Mouse (Mus musculus): Measurements from ENCODE around the gene Coro7.

The Coro7 gene

DNA sequence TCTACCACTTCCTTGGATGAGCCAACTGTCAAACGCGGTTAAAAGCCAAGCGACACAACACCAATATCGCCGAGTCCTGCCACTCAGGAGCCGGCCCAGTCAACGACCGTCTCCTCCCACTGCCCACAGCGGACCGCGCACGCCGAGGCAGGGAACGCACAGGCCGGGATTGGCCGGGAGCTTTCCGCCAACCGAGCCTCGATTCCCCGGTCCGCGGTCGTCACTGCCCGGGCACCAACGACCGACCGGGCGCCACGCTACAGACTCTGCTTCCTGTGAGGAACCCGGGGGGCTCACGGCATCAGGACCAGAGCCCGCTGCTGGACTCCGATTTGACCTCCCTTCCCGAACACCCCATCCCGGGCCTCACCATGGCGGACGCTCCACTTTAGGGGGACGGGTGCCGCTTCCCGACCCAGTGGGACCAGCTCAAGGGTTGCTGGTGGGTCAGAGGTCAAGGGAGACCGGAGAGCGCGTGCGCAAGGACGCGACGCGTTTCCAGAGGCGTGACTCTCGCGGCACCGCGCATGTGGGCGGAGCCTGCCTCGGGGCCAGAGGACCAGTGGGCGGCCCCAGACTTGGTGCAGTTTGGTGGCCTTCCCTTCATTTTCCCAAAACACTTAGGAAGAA lies 55.0 kb downstream of the Coro7 start, which contains the start of gene Pam16:
Gene Pam16 (minus strand): TSS at position 508 of the 630 bp plus-strand sequence.
- POLR2A ChIA-PET, result interaction anchor here (0.6 to 34.6 kb wide), 78 partner anchors 7 to 535 kb away, joined by 3 to 632 read pairs (median 5); partner anchors contain the start of genes Tfap4 (in 4 of the 4), Coro7 (in 2 of the 4), Srl (in 2 of the 4) and Cdip1 (in 1 of the 4)
- CTCF ChIA-PET, result interaction anchor here (0.5 to 2.2 kb wide), 23 partner anchors 8 to 578 kb away, joined by 3 to 10 read pairs (median 4); partner anchors contain the start of genes Dnaja3 (in 1 of the 4), Tfap4 (in 1 of the 4) and Vasn (in 1 of the 4)

DNA sequence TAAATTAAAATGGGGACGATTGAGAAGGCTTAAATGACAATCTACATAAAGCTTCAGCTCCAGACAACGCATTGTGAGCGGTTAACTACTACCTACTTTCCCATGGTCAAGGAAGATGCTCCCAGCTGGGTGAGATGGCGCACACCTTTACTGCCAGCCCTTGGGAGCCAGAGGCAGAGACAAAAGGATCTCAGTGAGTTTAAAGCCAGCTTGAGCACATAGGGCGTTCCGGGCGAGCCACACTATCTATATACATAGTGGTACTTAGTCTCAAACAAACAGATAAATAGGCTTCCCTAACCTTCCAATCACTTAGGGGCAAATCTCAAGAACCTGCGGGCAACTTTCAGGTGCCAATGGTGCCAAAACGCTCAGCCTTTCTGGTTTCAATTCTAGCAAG lies 55.5 kb downstream of the Coro7 start:
- POLR2A ChIA-PET, result interaction anchor here (0.6 to 34.6 kb wide), 67 partner anchors 8 to 389 kb away, joined by 3 to 632 read pairs (median 6); partner anchors contain the start of genes Tfap4 (in 4 of the 4), Coro7 (in 2 of the 4), Srl (in 2 of the 4) and Cdip1 (in 1 of the 4)

GRCm38 (mm10) chr16:4616829-4617228 lies 62.7 kb downstream of the Coro7 start:
- POLR2A ChIA-PET, result interaction anchor here in 3 of 4 experiments (0.6 to 34.6 kb wide), 19 partner anchors 8 to 745 kb away, joined by 3 to 632 read pairs (median 7); partner anchors contain the start of genes Pam16 (in 3 of the 3), Tfap4 (in 2 of the 3) and Naa60 (in 1 of the 3)
- CTCF ChIA-PET, result interaction anchor here in 3 of 4 experiments (0.9 to 6.2 kb wide), 8 partner anchors 9 to 68 kb away, joined by 3 to 39 read pairs (median 4); no protein-coding TSS in a partner anchor

More for the DNA sequence above, 55.5 kb downstream of the Coro7 start:
- CTCF ChIA-PET, result interaction anchor here in 3 of 4 experiments (0.5 to 2.2 kb wide), 21 partner anchors 8 to 579 kb away, joined by 3 to 10 read pairs (median 4); partner anchors contain the start of genes Dnaja3 (in 1 of the 3), Tfap4 (in 1 of the 3) and Vasn (in 1 of the 3)

DNA sequence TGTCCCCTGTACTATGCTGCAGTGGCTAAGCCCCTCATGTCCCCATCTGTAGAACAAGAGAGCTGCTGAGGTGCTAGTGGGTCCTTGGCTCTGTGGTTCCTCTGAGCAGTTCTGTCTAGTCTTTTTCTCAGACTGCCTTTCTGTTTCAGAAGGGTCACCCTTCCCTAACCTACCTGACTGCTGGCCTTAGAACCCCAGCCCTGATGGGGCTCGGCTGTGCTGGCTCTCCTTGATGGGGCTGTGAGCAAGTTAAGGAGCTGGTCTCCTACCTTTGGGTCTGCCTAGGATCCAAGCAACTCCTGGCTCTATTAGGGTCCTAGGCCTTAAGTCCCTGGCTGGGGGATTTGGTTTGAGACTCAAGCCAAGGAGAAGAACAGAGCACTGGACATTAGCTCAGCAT lies 64.3 kb downstream of the Coro7 start:
- POLR2A ChIA-PET, result interaction anchor here in 3 of 4 experiments (0.7 to 34.6 kb wide), 23 partner anchors 7 to 719 kb away, joined by 3 to 632 read pairs (median 4); partner anchors contain the start of genes Pam16 (in 3 of the 3) and Tfap4 (in 2 of the 3)
- CTCF ChIA-PET, result interaction anchor here (0.5 to 6.2 kb wide), 11 partner anchors 8 to 129 kb away, joined by 3 to 39 read pairs (median 5); partner anchors contain the start of genes Srl (in 1 of the 4) and Tfap4 (in 1 of the 4)

- ChIA-PET POLR2A (interaction anchor here (0.6 to 34.6 kb wide), 17 partner anchors 7 to 266 kb away, joined by 3 to 632 read pairs (median 7); partner anchors contain the start of genes Pam16 (in 3 of the 4) and Tfap4 (in 2 of the 4)), CTCF (interaction anchor here (0.5 to 6.2 kb wide), 11 partner anchors 7 to 202 kb away, joined by 3 to 39 read pairs (median 4); partner anchors contain the start of gene Srl (in 1 of the 4))
Observed at GRCm38 (mm10) chr16:4614639-4615038, 64.9 kb downstream of the Coro7 start.

GRCm38 (mm10) chr16:4613736-4614135 lies 65.8 kb downstream of the Coro7 start:
- POLR2A ChIA-PET, result interaction anchor here in 2 of 4 experiments (1.1 to 34.6 kb wide), 7 partner anchors 10 to 71 kb away, joined by 3 to 632 read pairs (median 5); partner anchors contain the start of genes Pam16 (in 2 of the 2), Tfap4 (in 2 of the 2) and Srl (in 1 of the 2)
- CTCF ChIA-PET, result interaction anchor here (0.5 to 1.6 kb wide), 7 partner anchors 16 to 94 kb away, joined by 3 to 14 read pairs (median 4); partner anchors contain the start of gene Srl (in 1 of the 4)

DNA sequence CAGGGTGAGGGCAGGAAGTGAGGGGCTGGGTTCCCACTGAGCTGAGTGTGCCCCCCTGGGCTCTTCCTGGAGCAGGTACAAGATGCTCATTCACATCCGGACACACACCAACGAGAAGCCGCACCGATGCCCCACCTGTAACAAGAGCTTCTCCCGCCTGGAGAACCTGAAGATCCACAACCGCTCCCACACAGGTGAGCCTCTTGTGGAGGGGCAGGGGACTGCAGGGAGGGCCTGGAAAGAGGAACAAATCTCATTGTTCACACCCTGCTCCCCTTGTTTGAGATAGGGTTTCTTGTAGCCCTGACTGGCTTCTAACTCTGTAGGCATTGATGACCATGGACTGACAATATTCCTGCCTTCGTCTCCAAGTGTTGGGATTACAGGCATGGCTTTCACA lies 67.9 kb downstream of the Coro7 start:
- POLR2A ChIA-PET, result interaction anchor here in 2 of 4 experiments (0.7 to 34.6 kb wide), 17 partner anchors 10 to 499 kb away, joined by 3 to 632 read pairs (median 4); partner anchors contain the start of genes Coro7 (in 2 of the 2), Pam16 (in 2 of the 2), Srl (in 1 of the 2) and Tfap4 (in 1 of the 2)
- CTCF ChIA-PET, result interaction anchor here (0.6 to 2.0 kb wide), 18 partner anchors 11 to 295 kb away, joined by 3 to 7 read pairs (median 4); partner anchors contain the start of gene Pam16 (in 1 of the 4)

GRCm38 (mm10) chr16:4611193-4611592 lies 68.4 kb downstream of the Coro7 start:
- ChIA-PET POLR2A (interaction anchor here in 2 of 4 experiments (0.7 to 34.6 kb wide), 19 partner anchors 6 to 269 kb away, joined by 3 to 632 read pairs (median 4); partner anchors contain the start of genes Coro7 (in 2 of the 2), Pam16 (in 2 of the 2), Srl (in 1 of the 2) and Tfap4 (in 1 of the 2)), CTCF (interaction anchor here (0.6 to 2.0 kb wide), 17 partner anchors 10 to 295 kb away, joined by 3 to 7 read pairs (median 4); partner anchors contain the start of gene Pam16 (in 1 of the 4))

DNA sequence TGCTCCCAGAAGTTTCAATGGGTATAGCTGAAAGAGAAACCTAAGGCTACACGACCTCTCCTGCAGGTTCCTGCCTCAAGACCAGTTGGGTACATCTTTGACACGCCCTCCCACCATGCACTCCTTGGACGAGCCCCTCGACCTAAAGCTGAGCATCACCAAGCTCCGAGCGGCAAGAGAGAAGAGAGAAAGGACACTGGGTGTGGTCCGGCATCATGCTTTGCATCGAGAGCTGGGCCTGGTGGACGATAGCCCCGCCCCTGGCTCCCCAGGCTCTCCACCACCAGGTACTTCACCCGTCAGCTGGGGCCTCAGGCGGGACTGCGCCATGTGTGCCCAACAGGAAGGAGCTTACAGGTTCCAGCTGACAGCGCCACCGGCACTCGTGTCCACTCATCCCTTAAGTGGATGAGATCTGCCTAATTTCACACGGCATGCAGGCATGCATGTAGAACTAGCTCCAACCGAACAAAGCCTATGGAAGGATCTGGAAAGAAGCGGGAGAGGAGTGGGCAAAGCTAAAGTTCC lies 71.0 kb downstream of the Coro7 start:
- CTCF ChIA-PET, result interaction anchor here (0.5 to 4.9 kb wide), 66 partner anchors 8 to 341 kb away, joined by 3 to 72 read pairs (median 6); partner anchors contain the start of genes Tfap4 (in 4 of the 4), Pam16 (in 2 of the 4) and Srl (in 2 of the 4)
- POLR2A ChIA-PET, result interaction anchor here (0.5 to 34.6 kb wide), 54 partner anchors 7 to 532 kb away, joined by 3 to 632 read pairs (median 5); partner anchors contain the start of genes Tfap4 (in 3 of the 4), Glis2 (in 2 of the 4), Pam16 (in 2 of the 4) and Coro7 (in 1 of the 4)

GRCm38 (mm10) chr16:4607818-4608531 lies 71.6 kb downstream of the Coro7 start:
- CTCF ChIA-PET, result interaction anchor here (0.5 to 4.9 kb wide), 99 partner anchors 8 to 512 kb away, joined by 3 to 72 read pairs (median 6); partner anchors contain the start of genes Tfap4 (in 4 of the 4), Pam16 (in 3 of the 4), Coro7 (in 2 of the 4) and Srl (in 2 of the 4)
- POLR2A ChIA-PET, result interaction anchor here (0.5 to 34.6 kb wide), 63 partner anchors 7 to 531 kb away, joined by 3 to 632 read pairs (median 5); partner anchors contain the start of genes Tfap4 (in 3 of the 4), Glis2 (in 2 of the 4), Pam16 (in 2 of the 4) and Srl (in 2 of the 4)

GRCm38 (mm10) chr16:4606431-4607084 lies 73.0 kb downstream of the Coro7 start:
- ChIA-PET POLR2A (interaction anchor here in 2 of 4 experiments (0.8 to 34.6 kb wide), 22 partner anchors 11 to 274 kb away, joined by 3 to 632 read pairs (median 13); partner anchors contain the start of genes Glis2 (in 2 of the 2), Pam16 (in 2 of the 2), Srl (in 2 of the 2) and Tfap4 (in 2 of the 2)), CTCF (interaction anchor here (0.6 to 4.9 kb wide), 38 partner anchors 10 to 291 kb away, joined by 3 to 72 read pairs (median 8); partner anchors contain the start of genes Tfap4 (in 3 of the 4) and Pam16 (in 2 of the 4))

- CTCF ChIA-PET, result interaction anchor here (0.5 to 4.8 kb wide), 21 partner anchors 11 to 320 kb away, joined by 3 to 72 read pairs (median 4); partner anchors contain the start of genes Srl (in 1 of the 4) and Tfap4 (in 1 of the 4)
- POLR2A ChIA-PET, result interaction anchor here (0.5 to 34.6 kb wide), 18 partner anchors 9 to 116 kb away, joined by 3 to 632 read pairs (median 6); partner anchors contain the start of genes Glis2 (in 2 of the 4), Tfap4 (in 2 of the 4), Coro7 (in 1 of the 4) and Srl (in 1 of the 4)
Observed at GRCm38 (mm10) chr16:4605514-4606131, 74.0 kb downstream of the Coro7 start.

DNA sequence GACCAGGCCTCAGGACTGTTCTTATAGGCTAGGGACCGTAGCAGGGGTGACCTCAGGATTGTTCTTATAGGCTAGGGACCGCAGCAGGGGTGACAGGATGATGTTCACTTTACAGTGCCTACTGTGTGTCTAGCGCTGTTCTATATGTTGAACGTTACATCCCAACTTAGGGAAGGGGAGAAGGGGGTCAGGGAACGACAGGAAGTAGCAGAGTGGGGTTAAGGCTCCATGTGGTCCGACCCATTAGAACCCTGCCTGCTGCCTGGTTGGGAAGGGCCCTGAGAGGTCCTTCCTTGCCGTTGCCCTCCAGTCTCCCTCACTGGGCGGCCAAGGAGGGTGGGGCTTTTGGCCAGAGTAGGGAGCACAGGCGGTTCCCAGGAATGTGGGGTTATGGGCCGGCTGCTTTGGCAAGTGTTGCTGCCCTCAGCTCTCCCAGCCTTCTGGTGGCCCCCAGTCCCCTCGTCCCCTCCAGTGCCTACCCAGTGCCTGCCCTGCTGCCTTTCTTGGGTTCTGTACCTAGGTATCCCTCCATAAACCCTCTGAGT lies 75.2 kb downstream of the Coro7 start:
- CTCF ChIA-PET, result interaction anchor here in 1 of 4 experiments (1.1 kb wide), 1 partner anchor 115 kb away, joined by 4 read pairs; no protein-coding TSS in a partner anchor

GRCm38 (mm10) chr16:4603453-4603837 lies 76.1 kb downstream of the Coro7 start:
- POLR2A ChIA-PET, result interaction anchor here in 3 of 4 experiments (0.6 to 34.6 kb wide), 12 partner anchors 8 to 120 kb away, joined by 3 to 632 read pairs (median 4); partner anchors contain the start of genes Glis2 (in 2 of the 3), Srl (in 2 of the 3) and Tfap4 (in 1 of the 3)

More for the DNA sequence above, 75.2 kb downstream of the Coro7 start:
- POLR2A ChIA-PET, result interaction anchor here (0.5 to 34.6 kb wide), 10 partner anchors 9 to 45 kb away, joined by 3 to 632 read pairs (median 31); partner anchors contain the start of genes Tfap4 (in 2 of the 4) and Glis2 (in 1 of the 4)

More at GRCm38 (mm10) chr16:4603453-4603837, 76.1 kb downstream of the Coro7 start:
- CTCF ChIA-PET, result no interaction called here

Measured in embryonic stem cell, embryonic (primary cell).